Mouse (Mus musculus) skeletal muscle tissue, adult 2 months (tissue): Measurements from ENCODE around the gene Armh3.

Experiments
- DNase-seq: peaks from one replicate; pipeline ENCODE4 v3.0.0-alpha.2; 2012; ENCODE audit warnings: low read depth, low spot score

Armh3 gene

GRCm38 (mm10) chr19:45911236-45912025 is 86.9 kb downstream of the Armh3 start:
- no peak for DNase-seq

GRCm38 (mm10) chr19:45908246-45908645 is 90.0 kb downstream of the Armh3 start:
- no peak for DNase-seq

GRCm38 (mm10) chr19:45907416-45907815 is 90.9 kb downstream of the Armh3 start:
- DNase-seq: no peak

- no peak for DNase-seq
These were observed 94.4 kb downstream of the Armh3 start for GRCm38 (mm10) chr19:45903861-45904260.

GRCm38 (mm10) chr19:45902390-45903035 is 95.8 kb downstream of the Armh3 start:
- DNase-seq: peak; percentile 9

- DNase-seq: no peak
These were observed 97.5 kb downstream of the Armh3 start for GRCm38 (mm10) chr19:45900836-45901235.

- DNase-seq: no peak
These were observed 102.6 kb downstream of the Armh3 start for GRCm38 (mm10) chr19:45895726-45896125.

GRCm38 (mm10) chr19:45882056-45882455 is 116.2 kb downstream of the Armh3 start:
- no peak for DNase-seq

GRCm38 (mm10) chr19:45873320-45873719 is 125.0 kb downstream of the Armh3 start:
- no peak for DNase-seq

- DNase-seq: no peak
These were observed 142.9 kb downstream of the Armh3 start for GRCm38 (mm10) chr19:45855284-45855920.

- peak; percentile 30 for DNase-seq
These were observed 143.8 kb downstream of the Armh3 start for GRCm38 (mm10) chr19:45854521-45854920.

- DNase-seq: no peak
These were observed 150.6 kb downstream of the Armh3 start for GRCm38 (mm10) chr19:45847733-45848093.

GRCm38 (mm10) chr19:45847016-45847732 is 151.1 kb downstream of the Armh3 start:
- DNase-seq: no peak

- no peak for DNase-seq
These were observed 154.1 kb downstream of the Armh3 start for GRCm38 (mm10) chr19:45844209-45844608.

- DNase-seq: peak; percentile 17
These were observed 154.9 kb downstream of the Armh3 start for GRCm38 (mm10) chr19:45843424-45843823.

GRCm38 (mm10) chr19:45837050-45837994 is 161.0 kb downstream of the Armh3 start:
- no peak for DNase-seq

- DNase-seq: no peak
These were observed 162.8 kb downstream of the Armh3 start for GRCm38 (mm10) chr19:45835490-45835889.

GRCm38 (mm10) chr19:45833665-45834064 is 164.6 kb downstream of the Armh3 start:
- DNase-seq: no peak

GRCm38 (mm10) chr19:45830679-45831078 is 167.6 kb downstream of the Armh3 start:
- DNase-seq: no peak

- no peak for DNase-seq
These were observed 170.6 kb downstream of the Armh3 start for GRCm38 (mm10) chr19:45827736-45828135.

GRCm38 (mm10) chr19:45827125-45827524 is 171.2 kb downstream of the Armh3 start:
- DNase-seq: no peak
